Mouse (Mus musculus) CH12F3 (cell line): ENCODE results near the gene Pcgf3.

ENCODE experiments used
- in situ Hi-C: fragments of 300-500 bp; cut with MboI; formaldehyde crosslinking; loops from 2 replicates; pipeline ENCODE4 v1.14.3; 2020; ENCODE audit warnings: low sequenced_read_pairs

Pcgf3 gene

DNA sequence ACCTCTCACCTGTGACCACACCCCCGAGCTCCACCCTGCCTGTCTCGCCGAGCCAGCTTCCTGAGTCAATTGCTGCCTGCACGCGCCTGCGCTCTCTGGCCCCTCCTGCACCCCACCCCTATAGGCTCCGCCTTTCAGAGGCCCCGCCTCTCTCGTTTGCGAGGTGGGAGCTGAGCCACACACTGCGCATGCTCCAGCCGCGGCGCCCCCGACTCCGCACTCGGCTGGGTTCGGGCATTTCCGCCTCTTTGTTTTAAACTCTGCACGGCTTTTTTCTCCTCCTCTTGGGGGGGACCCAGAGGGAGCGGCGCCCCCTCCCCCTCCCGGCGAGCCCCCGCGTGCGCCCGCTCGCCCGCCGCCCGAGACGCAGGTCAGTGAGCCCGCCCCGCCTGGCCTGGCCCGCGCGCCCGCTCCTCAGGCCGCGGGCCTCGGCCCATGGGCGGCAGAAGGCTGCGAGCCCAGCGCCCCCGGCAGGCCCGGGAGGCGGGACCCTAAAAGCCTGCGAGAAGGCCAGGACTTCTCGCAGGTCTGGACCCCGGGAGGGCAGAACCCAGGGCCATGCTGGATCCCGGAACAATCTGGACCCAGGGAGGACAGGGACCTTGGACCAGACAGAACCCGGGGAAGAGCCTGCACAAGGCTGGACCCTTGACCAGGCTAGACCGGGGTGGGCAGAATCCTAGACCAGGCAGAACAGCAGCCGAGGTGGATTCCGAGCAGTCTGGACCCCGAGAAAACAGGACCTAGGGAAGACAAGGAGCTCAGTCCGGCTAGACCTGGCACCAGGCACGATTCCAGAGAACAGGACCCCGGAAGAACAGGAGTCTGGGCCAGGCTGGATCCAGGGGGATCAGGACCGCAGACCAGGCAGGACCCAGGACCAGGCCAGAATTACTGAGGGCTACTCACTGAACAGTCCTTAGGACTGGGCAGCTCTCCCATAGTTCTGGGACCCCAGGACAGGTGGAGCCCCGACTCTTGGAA is at the start of gene Pcgf3:
Gene Pcgf3, plus strand, starts transcription at position 151 of the 984 bp plus-strand sequence.
- in situ Hi-C loops: no loop called here

DNA sequence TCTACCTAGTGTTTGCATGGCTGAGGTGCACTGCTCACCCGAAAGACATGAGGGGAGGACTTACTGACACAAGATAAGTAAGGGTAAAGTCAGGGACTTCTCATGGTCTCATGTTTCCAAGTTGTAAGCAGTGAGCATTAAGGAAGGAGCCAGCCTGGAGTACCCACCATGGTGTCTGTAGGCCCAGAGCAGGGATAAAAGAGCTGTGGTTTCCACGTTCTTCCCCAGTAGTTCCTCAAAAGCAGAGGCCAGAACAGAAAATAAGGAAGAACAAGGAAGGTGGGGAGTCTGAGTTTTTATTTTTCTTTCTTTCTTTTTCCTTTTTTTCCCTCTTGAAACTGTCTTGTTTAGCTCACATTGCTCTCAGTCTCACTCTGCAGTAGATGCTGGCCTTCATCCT is 46.3 kb upstream of the Pcgf3 start:
- in situ Hi-C loops: no loop called here

GRCm38 (mm10) chr5:108422741-108423140 is 38.3 kb upstream of the Pcgf3 start:
- in situ Hi-C loops: no loop called here

DNA sequence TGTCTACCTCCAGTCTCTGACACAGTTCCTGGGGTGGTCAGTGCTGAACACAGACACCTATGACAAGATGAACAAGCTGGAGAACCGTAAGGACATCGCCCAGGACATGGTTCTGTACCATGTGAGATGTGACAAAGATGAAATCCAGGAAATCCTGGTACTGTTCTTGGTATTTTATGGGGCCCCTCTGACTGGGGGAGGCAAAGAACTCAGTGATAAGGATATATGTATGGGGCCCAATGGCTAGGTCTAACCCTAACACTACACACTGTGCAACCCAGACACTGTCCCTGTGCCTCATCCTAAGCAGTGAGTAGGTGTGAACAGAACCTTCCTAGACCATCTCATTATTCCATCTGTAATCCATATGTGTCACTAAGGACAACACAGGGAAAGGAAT is 37.6 kb upstream of the Pcgf3 start:
- in situ Hi-C loops: no loop called here

GRCm38 (mm10) chr5:108427186-108427585 is 33.8 kb upstream of the Pcgf3 start:
- in situ Hi-C loops: no loop called here

- in situ Hi-C loops: no loop called here
Observed at GRCm38 (mm10) chr5:108431196-108431595, 29.8 kb upstream of the Pcgf3 start.

DNA sequence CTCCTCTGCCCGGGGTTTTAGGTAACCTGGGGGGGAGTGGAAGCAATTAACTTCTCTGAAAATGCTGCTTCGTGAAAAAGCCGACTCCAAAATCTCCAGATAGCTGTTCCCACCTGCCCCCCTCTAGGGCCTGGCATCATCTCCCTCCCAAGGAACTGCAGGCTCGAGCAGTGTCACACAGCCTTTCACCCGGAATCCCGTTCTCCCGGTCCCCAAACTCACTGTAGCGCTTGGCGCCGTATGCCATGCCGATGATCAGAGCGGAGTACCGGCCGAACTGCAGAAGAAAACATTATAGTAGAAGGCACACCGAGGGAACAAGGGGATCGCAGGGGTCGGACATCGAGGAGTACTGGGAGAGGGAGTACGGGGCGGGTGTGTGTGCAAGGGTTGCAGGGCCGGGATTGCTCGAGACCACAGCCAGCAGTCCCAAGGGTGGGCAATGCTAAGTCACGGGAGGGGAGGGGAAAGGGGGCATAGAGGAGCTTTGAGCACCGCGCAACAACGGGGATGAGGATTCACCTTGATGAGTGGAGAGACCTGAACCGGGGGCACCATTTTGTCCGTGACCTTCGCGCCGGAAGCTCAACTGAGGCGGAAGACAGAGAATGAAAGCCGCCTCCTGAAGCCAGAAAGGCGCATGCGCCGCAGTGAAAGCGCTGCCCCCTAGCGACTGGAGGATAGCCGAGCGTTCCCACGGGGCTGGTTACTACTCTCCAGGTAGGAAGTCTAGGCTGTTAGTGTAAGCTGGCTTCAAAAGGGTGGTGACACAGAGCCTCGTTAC is 27.0 kb upstream of the Pcgf3 start, which contains the start of gene Atp5k:
Gene Atp5k, minus strand, starts transcription at position 645 of the 784 bp plus-strand sequence.
- in situ Hi-C loops: no loop called here

DNA sequence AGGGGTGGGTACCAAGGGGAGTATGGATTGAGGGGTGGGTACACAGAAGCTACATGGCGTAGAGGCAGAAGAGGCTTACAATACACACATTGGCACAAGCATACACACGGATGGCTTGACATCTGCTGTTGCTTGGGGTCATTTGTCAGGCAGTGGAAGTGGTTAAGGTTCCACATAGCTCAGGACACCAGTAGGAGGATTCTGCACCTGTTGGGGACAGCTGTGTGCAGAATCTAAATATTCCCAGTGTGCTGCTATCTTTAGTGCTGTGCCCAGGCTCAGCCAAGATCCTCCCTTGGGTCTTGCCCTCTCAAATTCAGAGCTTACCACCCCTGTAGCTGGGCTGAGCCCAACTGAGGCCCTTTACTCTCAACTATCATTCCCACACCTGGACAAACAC is 24.9 kb upstream of the Pcgf3 start:
- in situ Hi-C loops: no loop called here

DNA sequence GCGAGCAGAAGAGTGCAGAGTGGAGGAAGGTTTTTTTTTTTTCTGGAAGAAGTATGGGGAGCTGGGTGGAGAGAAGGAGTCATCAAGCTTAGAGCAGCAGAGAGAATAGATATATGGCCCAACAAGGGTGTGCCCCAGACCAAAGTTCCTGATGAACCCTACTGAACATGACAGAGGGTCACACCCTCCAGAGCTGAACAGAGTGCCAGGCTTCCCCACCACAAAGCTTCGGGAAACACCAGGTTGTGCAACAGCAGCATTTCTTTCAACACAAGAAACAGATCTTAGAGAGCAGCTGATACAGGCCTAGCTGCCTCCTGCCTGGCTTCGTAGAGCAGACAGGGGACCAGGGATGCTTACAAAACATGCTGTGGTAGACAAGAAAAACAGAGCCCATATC is 14.1 kb upstream of the Pcgf3 start:
- in situ Hi-C loops: no loop called here

DNA sequence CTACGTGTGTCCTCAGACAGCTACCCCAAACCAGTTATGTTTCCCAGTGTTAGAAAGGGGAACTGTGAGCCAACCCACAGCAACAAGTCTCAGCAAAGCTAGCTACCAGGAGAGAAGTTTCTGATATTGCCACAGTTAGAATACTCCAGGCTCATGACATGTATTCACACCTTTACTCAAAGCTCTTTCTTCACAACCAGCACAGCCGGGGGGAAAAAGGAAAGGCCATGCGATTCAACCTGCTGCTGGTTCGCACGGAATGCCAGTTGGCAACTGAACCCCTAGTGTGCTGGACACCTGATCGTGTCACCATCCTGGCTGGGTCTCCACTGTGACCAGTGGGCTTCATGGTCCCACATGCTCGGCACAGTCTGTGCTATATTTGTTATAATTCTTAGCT is 13.2 kb upstream of the Pcgf3 start:
- in situ Hi-C loops: no loop called here

DNA sequence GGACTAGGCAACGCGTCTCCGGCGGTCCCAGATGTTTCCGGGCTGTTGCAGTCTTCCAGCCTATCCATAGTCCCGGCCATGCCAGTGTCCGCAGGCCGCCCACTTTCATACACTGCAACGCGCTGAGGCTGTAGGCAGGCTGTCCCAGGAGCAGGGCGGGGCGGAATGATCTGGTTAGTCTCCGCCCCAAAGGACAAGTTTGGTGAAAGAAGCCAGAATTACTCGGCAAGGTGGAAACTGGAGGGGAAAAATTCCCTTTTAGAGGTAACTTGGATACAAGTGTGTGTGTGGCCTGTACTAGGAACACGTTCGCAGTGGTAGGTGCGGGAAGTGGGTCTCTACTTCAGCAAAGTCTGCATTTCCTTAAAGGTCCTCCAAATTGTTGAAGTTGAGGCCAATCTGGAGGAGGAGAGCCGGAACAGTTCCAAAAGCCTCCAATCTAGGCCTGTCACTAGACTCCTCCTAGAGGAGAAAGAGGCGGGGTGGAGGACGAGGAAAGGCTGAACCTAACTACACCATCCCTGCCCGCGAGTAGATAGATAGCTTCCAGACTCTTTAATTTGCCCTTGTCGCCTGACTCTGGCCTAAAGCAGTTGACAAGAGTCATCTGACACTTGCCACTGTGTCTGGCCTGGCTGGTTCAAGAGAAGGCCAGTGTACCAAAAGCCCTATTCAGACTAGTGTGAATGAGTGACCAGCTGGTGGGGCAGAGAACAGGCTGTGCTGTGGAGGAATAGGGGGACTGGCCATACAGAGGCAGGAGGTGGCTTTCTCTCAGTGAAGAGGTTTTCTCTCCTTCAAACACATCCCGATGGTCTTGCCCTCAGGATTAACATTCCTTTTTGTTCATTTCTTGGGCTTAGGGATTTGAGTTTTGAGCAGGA is 12.0 kb upstream of the Pcgf3 start, which contains the start of gene Mfsd7a:
Gene Mfsd7a, minus strand, starts transcription at position 107 of the 884 bp plus-strand sequence.
- in situ Hi-C loops: no loop called here

DNA sequence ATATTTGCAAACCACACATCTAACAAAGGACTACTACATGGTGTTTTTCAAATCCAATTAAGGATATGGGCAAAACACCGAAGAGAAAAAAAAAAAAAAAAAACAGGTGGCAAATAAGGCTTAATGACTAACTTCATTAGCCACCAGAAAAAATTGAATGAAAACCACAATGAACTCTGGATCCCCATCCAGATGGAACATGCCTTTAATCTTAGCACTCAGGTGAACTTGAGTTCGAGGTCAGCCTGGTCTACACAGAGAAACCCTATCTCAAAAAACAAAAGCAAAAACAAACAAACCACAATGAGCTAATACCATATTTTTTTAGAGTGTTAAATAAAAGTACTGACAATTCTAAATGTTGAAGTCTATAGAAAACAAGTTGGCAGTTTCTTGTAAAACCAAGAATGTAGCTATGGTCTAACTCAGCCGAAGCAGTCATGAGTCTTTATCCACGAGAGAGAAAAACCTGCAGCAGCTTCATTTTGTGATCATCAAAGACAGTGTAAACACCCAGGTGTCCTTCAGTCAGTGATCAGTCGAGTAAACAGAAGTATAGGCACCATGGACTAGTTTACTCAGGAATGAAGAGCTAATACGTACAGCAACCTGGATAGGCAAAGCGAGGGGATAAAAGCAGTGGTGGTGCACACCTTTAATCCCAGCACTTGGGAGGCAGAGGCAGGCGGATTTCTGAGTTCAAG is 10.0 kb upstream of the Pcgf3 start:
- in situ Hi-C loops: no loop called here

DNA sequence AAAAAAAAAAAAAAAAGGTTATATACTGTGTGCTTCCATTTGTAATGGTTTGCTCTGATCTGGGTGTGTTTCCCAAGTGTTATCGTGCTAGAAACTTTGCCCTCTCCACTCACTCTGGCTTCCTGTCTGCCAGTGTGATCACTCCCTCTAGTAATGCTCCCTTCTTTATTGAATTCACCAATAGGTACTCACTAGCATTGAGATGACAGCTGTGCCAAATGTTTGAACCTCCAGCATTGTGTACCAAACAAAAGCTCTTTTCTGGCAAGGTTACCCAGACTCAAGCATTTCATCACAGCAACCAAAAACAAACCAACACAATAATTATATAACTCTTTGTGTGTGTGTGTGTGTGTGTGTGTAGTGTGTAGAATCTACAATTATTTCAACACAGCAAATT is 9.4 kb upstream of the Pcgf3 start:
- in situ Hi-C loops: no loop called here

GRCm38 (mm10) chr5:108452422-108452821 is 8.6 kb upstream of the Pcgf3 start:
- in situ Hi-C loops: no loop called here

DNA sequence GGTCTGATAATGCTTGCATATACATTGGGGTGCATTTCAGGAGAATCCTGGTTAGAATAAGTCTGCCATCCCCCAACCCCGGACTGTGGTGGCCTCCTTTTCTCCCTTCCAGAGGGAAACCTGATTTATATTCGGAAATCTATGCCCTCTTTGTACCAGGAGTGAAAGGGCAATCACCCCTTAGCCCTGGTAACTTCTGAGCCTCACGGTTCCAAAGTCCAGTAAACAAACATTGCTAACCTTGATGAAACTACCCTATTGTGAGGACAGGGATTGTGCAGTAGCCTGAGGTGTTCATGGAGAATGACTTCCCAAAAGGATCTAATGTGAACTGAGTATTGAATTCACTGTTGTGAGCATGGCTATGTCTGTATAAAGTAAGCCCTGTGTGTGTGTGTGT is 6.9 kb upstream of the Pcgf3 start:
- in situ Hi-C loops: no loop called here

GRCm38 (mm10) chr5:108458706-108459105 is 2.3 kb upstream of the Pcgf3 start:
- in situ Hi-C loops: no loop called here

DNA sequence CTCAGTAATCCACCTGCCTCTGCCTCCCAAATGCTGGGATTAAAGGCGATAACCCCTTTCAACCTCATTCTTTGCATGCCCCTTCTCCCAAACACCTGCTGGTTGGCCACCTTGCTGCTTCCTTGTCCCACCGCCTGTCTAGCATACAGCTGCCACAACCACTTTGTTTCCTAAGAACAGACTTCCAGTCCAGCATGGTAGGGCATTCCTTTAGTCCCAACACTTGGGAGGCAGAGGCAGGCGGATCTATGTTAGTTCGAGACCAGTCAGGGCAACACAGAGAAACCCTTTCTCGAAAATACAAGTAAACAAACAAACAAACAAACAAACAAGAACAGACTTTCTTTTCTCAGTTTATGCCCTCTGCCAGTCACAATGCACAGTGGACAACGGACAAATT is 571 bp upstream of the Pcgf3 start:
- in situ Hi-C loops: no loop called here

GRCm38 (mm10) chr5:108462446-108462845 is 1.4 kb downstream of the Pcgf3 start:
- in situ Hi-C loops: no loop called here

DNA sequence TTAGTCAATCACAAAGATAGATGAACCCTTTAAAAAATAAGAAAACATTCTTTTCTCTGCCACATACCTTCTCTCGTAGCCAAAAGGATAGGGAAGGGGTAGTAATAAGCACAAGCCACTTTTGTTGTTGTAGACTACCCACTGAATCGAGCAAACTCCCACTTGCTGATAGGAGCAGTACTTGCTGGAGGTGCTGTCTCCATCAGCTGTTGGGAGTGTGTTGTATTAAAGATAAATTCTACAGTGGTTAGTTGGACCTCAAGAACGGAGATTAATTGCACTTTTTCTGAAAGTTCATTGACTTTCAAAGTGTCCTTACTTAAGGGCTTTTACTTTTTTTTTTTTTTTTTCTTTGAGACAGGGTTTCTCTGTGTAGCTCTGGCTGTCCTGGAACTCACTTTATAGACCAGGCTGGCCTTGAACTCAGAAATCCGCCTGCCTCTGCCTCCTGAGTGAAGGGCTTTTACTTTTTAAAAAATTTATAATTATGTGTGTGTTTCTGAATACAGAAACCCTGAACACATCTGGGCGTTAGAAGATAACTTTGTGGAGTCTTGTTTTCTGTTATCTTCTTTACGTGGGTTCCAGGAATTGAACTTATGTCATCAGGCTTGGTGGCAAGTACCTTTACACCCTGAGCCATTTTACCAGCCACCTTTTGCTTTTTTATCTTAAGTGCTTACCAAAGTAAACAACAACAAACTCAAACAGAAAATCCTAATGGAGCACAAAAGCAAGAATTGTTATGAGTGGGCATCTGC is 4.3 kb downstream of the Pcgf3 start:
- in situ Hi-C loops: no loop called here
